Mouse (Mus musculus): Measurements from ENCODE around the gene Mapk8ip3. TPM values are rescaled to one million over a fixed set of nuclear protein-coding genes. Genes with fewer than 3 reads are reported as not detected.
A peak's percentile ranks its signal among the peaks of the same experiment; 100 is the strongest.

The Mapk8ip3 gene
- polyA plus RNA-seq, 1 experiment from 2014 or later, result 101 TPM

DNA sequence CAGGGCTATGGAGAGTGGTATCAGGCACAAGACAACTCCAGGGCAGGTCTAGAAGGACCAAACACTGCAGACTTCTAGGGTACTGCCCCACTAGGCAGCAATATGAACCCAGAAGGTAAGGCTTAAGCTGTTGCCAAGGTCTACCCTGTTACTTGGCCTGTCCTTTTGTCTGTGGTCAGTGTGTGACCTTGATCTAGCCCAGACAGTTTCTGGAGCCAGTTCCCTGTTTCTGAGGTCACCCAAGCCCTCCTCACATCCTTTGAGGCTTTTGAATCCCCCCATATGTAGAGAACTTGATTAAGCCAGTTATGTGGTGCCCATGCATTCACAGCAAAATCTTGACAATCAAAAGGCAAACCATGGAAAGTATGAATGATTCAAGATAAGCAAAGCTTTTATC lies 1.1 kb downstream of the Mapk8ip3 start:
- ATAC-seq (ENCODE audit: low FRiP score, low read depth), result no peak
- Histone ChIP-seq H3K4me3 (peak overlapping the region; percentile 67), H3K9me3 (no peaks in the 10 kb centered on the region), H3K27ac (replicated peaks) (no peak overlapping the region), H3K9ac (peak overlapping the region; percentile 66), H3K36me3 (0 out of 2 replicates have a peak, but pooled peaks cover 7% of the 10 kb centered on the region), H3K27me3 (no peaks in the 10 kb centered on the region), H3K4me1 (replicated peaks) (peaks cover 40% of the 10 kb centered on the region), H3K4me2 (peak overlapping the region; percentile 67)

DNA sequence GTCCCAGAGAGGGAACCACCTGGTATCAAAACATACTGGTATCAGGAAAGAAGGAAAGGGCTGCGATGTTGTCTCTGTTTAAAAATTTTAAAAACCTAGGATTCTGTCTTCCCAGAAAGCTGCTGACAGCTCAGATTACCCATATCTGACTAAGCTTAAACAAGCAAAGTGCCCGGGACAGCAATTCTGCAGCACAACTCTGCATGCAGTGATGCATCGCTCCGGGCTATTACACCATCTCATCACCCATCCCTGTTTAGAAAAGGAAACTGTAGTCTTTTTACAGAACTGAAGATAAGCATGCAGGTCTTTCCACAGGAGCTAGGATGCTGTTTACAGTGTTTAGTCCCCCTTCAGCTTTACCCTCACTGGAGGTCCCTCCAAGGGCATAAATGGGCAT lies 1.9 kb downstream of the Mapk8ip3 start:
- 83% methylated on average over 4 of the region's 4 CpGs for WGBS
- ATAC-seq (ENCODE audit: low FRiP score, low read depth), result no peak
- peak overlapping the region; percentile 66 for H3K9ac ChIP-seq

DNA sequence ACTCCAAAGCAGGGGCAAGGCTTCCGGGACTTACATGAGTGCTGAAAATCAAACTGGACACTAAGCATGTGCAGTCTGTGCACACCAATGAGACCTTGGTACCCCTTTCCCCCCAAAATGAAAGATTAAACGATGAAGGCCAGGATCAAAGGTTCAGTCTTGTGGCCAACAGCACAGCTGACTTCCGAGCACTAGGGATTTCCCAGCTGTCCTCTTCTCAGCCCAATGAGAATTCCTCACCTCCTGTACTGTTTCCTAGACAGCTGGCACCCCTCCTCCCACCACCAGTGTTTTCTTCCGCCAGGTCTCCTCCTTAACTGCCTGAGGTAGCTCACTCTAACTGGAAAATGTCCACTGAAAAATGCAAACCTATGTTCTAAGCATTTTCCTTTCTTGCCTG lies 3.6 kb downstream of the Mapk8ip3 start:
- H3K27me3 ChIP-seq, result no peaks in the 10 kb centered on the region
- no peak overlapping the region for H3K4me2 ChIP-seq
- no peak overlapping the region for H3K4me3 ChIP-seq
- H3K9ac ChIP-seq, result no peak overlapping the region
- peaks cover 40% of the 10 kb centered on the region for H3K4me1 ChIP-seq (replicated peaks)
- H3K27ac ChIP-seq (replicated peaks), result no peak overlapping the region
- WGBS, result 68% methylated on average over 4 of the region's 4 CpGs
- H3K36me3 ChIP-seq, result 0 out of 2 replicates have a peak, but pooled peaks cover 7% of the 10 kb centered on the region
- no peaks in the 10 kb centered on the region for H3K9me3 ChIP-seq
- ATAC-seq (ENCODE audit: low FRiP score, low read depth), result no peak

More for the DNA sequence above, 1.9 kb downstream of the Mapk8ip3 start:
- no peak overlapping the region for H3K27ac ChIP-seq (replicated peaks)
- 0 out of 2 replicates have a peak, but pooled peaks cover 7% of the 10 kb centered on the region for H3K36me3 ChIP-seq
- H3K4me1 ChIP-seq (replicated peaks), result peaks cover 40% of the 10 kb centered on the region
- peak overlapping the region; percentile 67 for H3K4me2 ChIP-seq
- no peaks in the 10 kb centered on the region for H3K27me3 ChIP-seq
- peak overlapping the region; percentile 67 for H3K4me3 ChIP-seq
- H3K9me3 ChIP-seq, result no peaks in the 10 kb centered on the region

DNA sequence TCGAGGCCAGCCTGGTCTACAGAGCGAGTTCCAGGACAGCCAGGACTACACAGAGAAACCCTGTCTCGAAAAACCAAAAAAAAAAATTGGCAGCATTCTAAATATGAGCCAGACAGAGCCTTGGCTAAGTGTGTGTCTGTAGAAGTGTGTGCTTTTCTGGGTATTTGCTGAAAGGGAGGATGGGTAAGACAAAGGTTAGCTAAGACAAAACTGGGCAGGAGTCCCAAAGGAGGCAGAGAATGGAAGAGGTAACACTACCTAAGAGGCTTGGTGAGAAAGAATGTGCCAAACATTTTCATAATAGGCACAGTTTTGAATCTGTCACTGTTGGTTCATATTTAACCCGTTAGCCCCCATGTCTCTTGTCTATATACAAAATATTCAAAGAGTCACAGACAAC lies 4.3 kb downstream of the Mapk8ip3 start:
- 97% methylated on average over 4 of the region's 4 CpGs for WGBS
- H3K9ac ChIP-seq, result no peak overlapping the region
- H3K4me2 ChIP-seq, result no peak overlapping the region
- no peak for ATAC-seq (ENCODE audit: low FRiP score, low read depth)
- peaks cover 12% of the 10 kb centered on the region for H3K36me3 ChIP-seq
- no peak overlapping the region for H3K27ac ChIP-seq (replicated peaks)
- H3K9me3 ChIP-seq, result no peaks in the 10 kb centered on the region
- no peaks in the 10 kb centered on the region for H3K27me3 ChIP-seq
- no peak overlapping the region for H3K4me3 ChIP-seq
- peaks cover 38% of the 10 kb centered on the region for H3K4me1 ChIP-seq (replicated peaks)

DNA sequence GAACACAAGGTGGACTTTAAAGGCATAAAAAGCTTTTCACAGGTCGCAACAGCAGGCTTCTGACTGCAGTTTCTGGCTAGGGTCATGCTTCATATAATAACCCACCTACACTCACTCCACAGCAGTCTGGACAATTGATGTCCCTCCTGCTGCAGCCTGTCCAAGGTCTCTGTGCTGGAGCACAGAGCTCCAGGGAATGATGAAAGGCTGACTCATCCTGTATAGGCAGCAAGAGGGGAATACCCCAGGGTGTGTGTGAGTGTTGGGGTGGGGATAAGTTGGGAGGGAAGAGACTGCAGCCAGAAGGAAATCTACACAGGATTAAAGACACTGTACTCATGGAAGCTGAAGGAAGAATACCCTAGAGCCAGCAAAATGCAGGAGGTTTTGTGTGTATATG lies 7.3 kb downstream of the Mapk8ip3 start:
- Histone ChIP-seq H3K9ac (no peak overlapping the region), H3K4me2 (no peak overlapping the region), H3K4me3 (no peak overlapping the region), H3K27ac (replicated peaks) (no peak overlapping the region), H3K36me3 (peaks cover 26% of the 10 kb centered on the region), H3K9me3 (no peaks in the 10 kb centered on the region), H3K4me1 (replicated peaks) (peaks cover 18% of the 10 kb centered on the region), H3K27me3 (no peaks in the 10 kb centered on the region)
- WGBS, result 100% methylated on average over 1 of the region's 1 CpGs
- no peak for ATAC-seq (ENCODE audit: low FRiP score, low read depth)

DNA sequence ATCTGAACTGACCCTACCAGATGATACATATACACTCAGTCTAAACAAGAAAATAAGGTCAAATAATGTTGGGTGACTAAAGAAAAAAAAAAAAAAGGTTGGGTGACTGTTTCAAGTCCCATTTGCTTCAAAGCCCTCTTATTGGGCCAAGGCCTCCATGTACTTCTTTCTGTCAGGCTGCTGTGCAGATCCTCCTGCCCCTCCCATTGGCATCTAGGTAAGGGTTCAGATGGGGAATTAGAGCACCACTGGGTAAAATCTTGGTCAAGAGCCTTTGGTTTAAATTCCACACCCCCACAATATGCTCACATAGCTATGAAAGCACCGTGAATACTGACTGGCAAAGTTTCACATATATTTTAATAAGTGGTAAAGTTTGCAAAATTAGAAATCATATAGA lies 13.5 kb downstream of the Mapk8ip3 start:
- H3K9me3 ChIP-seq, result no peaks in the 10 kb centered on the region
- no peak for ATAC-seq (ENCODE audit: low FRiP score, low read depth)
- H3K4me2 ChIP-seq, result no peak overlapping the region
- H3K4me1 ChIP-seq (replicated peaks), result no peaks in the 10 kb centered on the region
- H3K27me3 ChIP-seq, result no peaks in the 10 kb centered on the region
- no peak overlapping the region for H3K27ac ChIP-seq (replicated peaks)
- 94% methylated on average over 1 of the region's 1 CpGs for WGBS
- H3K9ac ChIP-seq, result no peak overlapping the region
- peaks cover 75% of the 10 kb centered on the region for H3K36me3 ChIP-seq
- no peak overlapping the region for H3K4me3 ChIP-seq

DNA sequence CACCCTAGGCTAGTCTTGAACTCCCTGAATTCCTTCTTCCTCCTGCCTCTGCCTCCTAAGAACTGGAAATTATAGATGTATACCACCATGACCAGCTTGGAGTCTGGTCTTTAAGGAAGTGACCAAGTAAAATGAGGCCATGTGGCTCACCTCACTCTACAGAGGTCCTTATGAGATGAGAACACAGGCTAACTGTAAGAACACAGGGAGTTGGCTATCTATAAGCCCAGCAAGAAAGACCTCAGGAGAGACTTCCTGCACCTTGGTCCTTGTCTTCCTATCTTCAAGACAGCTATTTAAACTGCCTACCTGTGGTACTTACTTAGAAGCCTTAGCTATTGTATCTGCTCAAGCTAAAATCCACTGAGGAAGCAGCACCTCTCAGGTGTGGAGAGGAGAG lies 22.8 kb downstream of the Mapk8ip3 start:
- Histone ChIP-seq H3K4me2 (no peak overlapping the region), H3K27ac (replicated peaks) (no peak overlapping the region), H3K36me3 (peaks cover 96% of the 10 kb centered on the region), H3K4me3 (no peak overlapping the region), H3K27me3 (no peaks in the 10 kb centered on the region), H3K9ac (no peak overlapping the region), H3K9me3 (no peaks in the 10 kb centered on the region), H3K4me1 (replicated peaks) (no peaks in the 10 kb centered on the region)
- no peak for ATAC-seq (ENCODE audit: low FRiP score, low read depth)

DNA sequence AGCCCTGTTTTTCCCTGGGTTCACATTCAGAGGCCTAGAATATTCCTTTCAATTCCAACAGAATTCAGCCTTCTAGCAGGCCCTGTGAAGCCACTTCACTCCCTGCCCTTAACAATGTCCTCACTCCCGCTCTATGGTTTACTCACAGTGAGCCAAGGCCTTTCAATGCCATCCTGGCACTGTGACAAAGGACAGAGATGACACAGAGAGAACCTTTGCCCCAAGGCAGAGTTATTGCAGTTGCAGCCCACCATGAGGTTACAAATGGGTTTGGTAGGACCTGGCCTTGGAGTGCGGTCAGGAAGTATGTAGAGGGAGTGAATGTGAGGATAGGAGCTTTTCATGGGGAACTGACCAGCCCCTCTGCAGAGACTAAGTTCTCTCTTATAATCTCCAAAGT lies 29.2 kb downstream of the Mapk8ip3 start:
- Histone ChIP-seq H3K27ac (replicated peaks) (no peak overlapping the region), H3K4me3 (no peak overlapping the region), H3K36me3 (peaks cover 100% of the 10 kb centered on the region), H3K9ac (no peak overlapping the region), H3K9me3 (no peaks in the 10 kb centered on the region), H3K4me1 (replicated peaks) (no peaks in the 10 kb centered on the region), H3K4me2 (no peak overlapping the region), H3K27me3 (no peaks in the 10 kb centered on the region)
- ATAC-seq (ENCODE audit: low FRiP score, low read depth), result no peak
- 94% methylated on average over 2 of the region's 2 CpGs for WGBS

DNA sequence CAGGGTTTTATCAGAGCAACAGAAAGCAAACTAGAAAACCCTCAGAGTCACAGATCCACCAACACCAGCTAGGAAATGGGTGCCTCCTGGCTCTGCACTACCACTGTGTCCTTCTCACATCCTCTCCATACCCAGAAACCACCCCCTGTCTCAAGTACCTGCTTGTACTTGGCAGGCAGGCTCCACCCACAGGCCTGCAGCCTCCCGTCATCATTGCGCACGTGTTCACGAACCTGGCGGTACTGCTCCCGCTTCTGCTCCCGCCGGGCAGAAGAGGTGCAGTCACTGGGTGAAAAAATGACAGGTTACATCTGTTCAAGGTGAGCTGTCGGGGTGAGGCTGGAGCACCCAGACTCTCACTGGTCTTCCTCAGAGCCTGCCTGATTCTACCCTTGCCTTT lies 33.0 kb downstream of the Mapk8ip3 start:
- no peak for ATAC-seq (ENCODE audit: low FRiP score, low read depth)
- no peaks in the 10 kb centered on the region for H3K4me1 ChIP-seq (replicated peaks)
- no peak overlapping the region for H3K9ac ChIP-seq
- peaks cover 99% of the 10 kb centered on the region for H3K36me3 ChIP-seq
- no peak overlapping the region for H3K4me2 ChIP-seq
- no peak overlapping the region for H3K27ac ChIP-seq (replicated peaks)
- no peaks in the 10 kb centered on the region for H3K9me3 ChIP-seq
- WGBS, result 93% methylated on average over 9 of the region's 9 CpGs
- no peaks in the 10 kb centered on the region for H3K27me3 ChIP-seq
- no peak overlapping the region for H3K4me3 ChIP-seq

DNA sequence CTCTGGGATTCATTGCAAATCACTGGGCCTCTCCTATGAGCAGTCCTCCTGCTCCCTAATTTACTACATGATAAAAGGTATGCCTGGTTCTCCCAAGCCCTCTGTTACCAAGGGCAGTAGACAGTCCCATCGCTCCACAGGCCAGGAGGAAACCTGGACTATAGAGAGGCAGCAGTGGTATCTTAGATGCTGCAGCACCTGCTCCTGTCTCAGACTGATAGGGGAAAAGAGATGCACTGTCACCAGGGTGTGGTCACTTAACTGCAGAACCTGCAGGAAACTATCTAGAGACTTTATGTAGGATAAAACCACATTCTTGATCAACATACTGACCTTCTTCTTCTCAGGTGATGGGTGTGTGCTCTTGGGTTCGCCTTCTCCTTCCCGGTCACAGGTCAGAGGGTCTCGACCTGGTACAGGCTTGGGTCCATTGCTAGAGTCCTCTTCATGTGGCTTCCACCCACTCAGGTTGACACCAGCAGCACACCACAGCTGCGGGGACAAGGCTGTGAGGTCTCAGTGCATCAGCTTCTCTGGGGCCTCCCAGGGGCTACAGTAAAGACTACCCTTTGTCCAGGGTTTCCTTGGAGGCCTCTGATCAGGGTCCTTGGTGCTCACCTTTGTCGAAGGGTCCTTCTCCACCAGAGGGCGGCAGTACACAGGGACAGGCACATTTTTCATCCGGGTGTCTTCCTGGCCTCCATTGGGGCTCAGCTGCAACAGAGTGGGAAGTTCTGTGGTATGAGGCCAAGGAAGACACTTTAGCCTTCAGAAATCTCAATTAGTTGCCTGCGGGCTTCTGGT lies 33.9 kb downstream of the Mapk8ip3 start:
- Histone ChIP-seq H3K4me1 (replicated peaks) (peaks cover 5% of the 10 kb centered on the region), H3K9me3 (no peaks in the 10 kb centered on the region), H3K4me3 (no peak overlapping the region), H3K9ac (no peak overlapping the region), H3K4me2 (no peak overlapping the region), H3K36me3 (peaks cover 97% of the 10 kb centered on the region), H3K27ac (replicated peaks) (no peak overlapping the region), H3K27me3 (no peaks in the 10 kb centered on the region)
- WGBS, result 67% methylated on average over 9 of the region's 9 CpGs
- no peak for ATAC-seq (ENCODE audit: low FRiP score, low read depth)

DNA sequence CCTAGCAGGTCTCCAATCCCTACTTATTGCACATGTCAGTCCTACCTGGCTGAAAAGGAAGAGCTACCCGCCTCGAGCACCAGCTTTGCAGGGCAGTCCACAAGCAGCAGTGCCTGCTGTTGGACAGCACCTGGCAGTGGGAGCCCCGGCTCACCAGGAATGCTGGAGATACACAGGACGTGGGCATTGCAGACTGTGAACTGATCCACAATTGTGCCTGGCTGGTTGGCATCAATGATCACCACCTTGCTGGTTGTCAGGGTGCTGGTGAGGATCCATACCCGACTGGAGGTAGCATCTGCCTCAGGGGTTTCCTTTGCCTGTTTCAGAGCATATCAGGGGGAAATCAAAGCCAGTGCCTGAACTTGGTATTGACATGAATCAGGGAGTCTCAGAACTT lies 34.7 kb downstream of the Mapk8ip3 start:
- no peaks in the 10 kb centered on the region for H3K9me3 ChIP-seq
- ATAC-seq (ENCODE audit: low FRiP score, low read depth), result no peak
- peaks cover 94% of the 10 kb centered on the region for H3K36me3 ChIP-seq
- H3K4me1 ChIP-seq (replicated peaks), result peaks cover 13% of the 10 kb centered on the region
- H3K27ac ChIP-seq (replicated peaks), result no peak overlapping the region
- WGBS, result 96% methylated on average over 5 of the region's 5 CpGs
- no peak overlapping the region for H3K9ac ChIP-seq
- no peaks in the 10 kb centered on the region for H3K27me3 ChIP-seq
- H3K4me3 ChIP-seq, result no peak overlapping the region
- H3K4me2 ChIP-seq, result no peak overlapping the region

DNA sequence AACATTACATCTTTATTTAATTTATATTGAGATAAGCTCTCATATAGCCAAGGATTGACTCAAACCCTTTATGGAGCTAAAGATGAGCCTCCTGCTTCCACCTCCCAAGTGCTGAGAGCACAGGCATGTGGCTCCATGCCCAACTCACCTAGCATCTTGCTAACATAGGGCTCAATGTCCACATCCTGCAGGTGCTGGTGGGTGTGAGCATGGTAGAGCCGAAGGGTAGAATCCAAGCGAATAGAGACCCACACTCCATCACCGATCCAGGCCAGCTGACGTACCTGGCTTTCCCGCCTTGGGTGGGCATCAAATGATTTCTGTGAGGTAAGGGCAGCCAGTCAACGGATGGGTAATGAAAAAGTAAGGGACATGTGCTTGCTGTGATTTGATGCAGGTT lies 36.8 kb downstream of the Mapk8ip3 start:
- H3K4me1 ChIP-seq (replicated peaks), result peaks cover 29% of the 10 kb centered on the region
- no peak overlapping the region for H3K9ac ChIP-seq
- peaks cover 73% of the 10 kb centered on the region for H3K36me3 ChIP-seq
- H3K4me2 ChIP-seq, result no peak overlapping the region
- no peak for ATAC-seq (ENCODE audit: low FRiP score, low read depth)
- 94% methylated on average over 6 of the region's 6 CpGs for WGBS
- H3K27me3 ChIP-seq, result no peaks in the 10 kb centered on the region
- no peak overlapping the region for H3K4me3 ChIP-seq
- H3K27ac ChIP-seq (replicated peaks), result no peak overlapping the region
- H3K9me3 ChIP-seq, result no peaks in the 10 kb centered on the region

DNA sequence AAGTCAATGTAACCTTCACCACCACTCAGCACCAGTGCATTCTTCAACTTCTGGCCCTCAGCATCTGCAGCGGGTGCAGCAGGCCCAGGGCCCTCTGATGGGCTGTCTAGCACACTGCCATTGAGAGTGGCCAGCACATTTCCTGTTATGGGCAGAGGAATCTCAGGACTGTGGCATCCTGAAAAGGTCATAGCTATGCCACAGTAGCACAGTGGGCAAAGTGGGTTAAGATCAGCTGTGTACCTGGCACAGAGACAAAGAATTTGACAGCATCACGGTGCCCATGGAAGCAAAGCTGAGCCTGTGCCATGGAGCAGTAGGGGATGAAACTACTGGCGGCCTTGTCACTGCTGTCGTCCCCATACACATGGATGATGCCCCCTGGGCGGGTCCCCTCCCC lies 37.6 kb downstream of the Mapk8ip3 start:
- 76% methylated on average over 5 of the region's 5 CpGs for WGBS
- no peaks in the 10 kb centered on the region for H3K9me3 ChIP-seq

More for the DNA sequence above, 37.6 kb downstream of the Mapk8ip3 start:
- H3K27ac ChIP-seq (replicated peaks), result no peak overlapping the region
- peaks cover 32% of the 10 kb centered on the region for H3K4me1 ChIP-seq (replicated peaks)
- H3K4me3 ChIP-seq, result no peak overlapping the region
- no peak overlapping the region for H3K4me2 ChIP-seq
- no peak overlapping the region for H3K9ac ChIP-seq
- ATAC-seq (ENCODE audit: low FRiP score, low read depth), result no peak
- H3K27me3 ChIP-seq, result no peaks in the 10 kb centered on the region
- H3K36me3 ChIP-seq, result peaks cover 64% of the 10 kb centered on the region

Data from hindbrain, embryonic 15.5 days (tissue).